Mouse (Mus musculus) CH12.LX (cell line): Measurements from ENCODE around the gene Psmb1. TPM values are rescaled to one million over a fixed set of nuclear protein-coding genes. Genes with fewer than 3 reads are reported as not detected.

Source experiments
- polyA plus RNA-seq: library from polyadenylated mRNA; unstranded; fragments of >175 nt; gene quantifications from 2 replicates; pipeline ENCODE4 v1.2.1, GENCODE M21; 2012; ENCODE audit warnings: low read depth; ENCODE audit not compliant: insufficient read length
- total RNA-seq, 2 experiments: library from RNA; depleted of rRNA; stranded (reverse); fragments of 300-350 nt in 1 of 2; fragments of >200 nt in 1 of 2; gene quantifications; 2 replicates each; pipeline ENCODE4 v1.2.3; 2012 to 2014

Gene Psmb1
- total and polyA plus RNA-seq, 3 experiments: 186 to 416 (median 212) TPM

Other genes with a start within 250 kb of the Psmb1 start
- 0.25 TPM in 1 of 2 replicates, not detected in the other for gene Dll1, start 122.9 kb downstream of the Psmb1 start, total RNA-seq (2012; rRNA removed)
- gene Dll1, start 122.9 kb downstream of the Psmb1 start, total RNA-seq (2014; rRNA removed): 0.52 and 0.68 TPM in 2 replicates
- 0.14 and 0.29 TPM in 2 replicates for gene Dll1, start 122.9 kb downstream of the Psmb1 start, polyA plus RNA-seq
- 17.8 and 19.5 TPM in 2 replicates for gene Fam120b, start 103.5 kb downstream of the Psmb1 start, total RNA-seq (2012; rRNA removed)
- gene Fam120b, start 103.5 kb downstream of the Psmb1 start, total RNA-seq (2014; rRNA removed): 17.2 and 18.7 TPM in 2 replicates
- 14.9 and 18.1 TPM in 2 replicates for gene Fam120b, start 103.5 kb downstream of the Psmb1 start, polyA plus RNA-seq
- 26.5 and 31.4 TPM in 2 replicates for gene Tbp, start 137 bp upstream of the Psmb1 start, total RNA-seq (2012; rRNA removed)
- 71.4 and 71.7 TPM in 2 replicates for gene Tbp, start 137 bp upstream of the Psmb1 start, total RNA-seq (2014; rRNA removed)
- 43.0 and 52.8 TPM in 2 replicates for gene Tbp, start 137 bp upstream of the Psmb1 start, polyA plus RNA-seq
- 78.2 and 87.5 TPM in 2 replicates for gene Pdcd2, start 27.6 kb upstream of the Psmb1 start, total RNA-seq (2012; rRNA removed)
- 106 and 115 TPM in 2 replicates for gene Pdcd2, start 27.6 kb upstream of the Psmb1 start, total RNA-seq (2014; rRNA removed)
- gene Pdcd2, start 27.6 kb upstream of the Psmb1 start, polyA plus RNA-seq: 82.7 and 98.6 TPM in 2 replicates
- 3.5 and 4.4 TPM in 2 replicates for gene Prdm9, start 64.6 kb upstream of the Psmb1 start, total RNA-seq (2012; rRNA removed)
- 5.0 and 5.3 TPM in 2 replicates for gene Prdm9, start 64.6 kb upstream of the Psmb1 start, total RNA-seq (2014; rRNA removed)
- 6.6 and 7.6 TPM in 2 replicates for gene Prdm9, start 64.6 kb upstream of the Psmb1 start, polyA plus RNA-seq
- gene Chd1, start 205.2 kb upstream of the Psmb1 start, total RNA-seq (2012; rRNA removed): 32.0 and 32.1 TPM in 2 replicates
- gene Chd1, start 205.2 kb upstream of the Psmb1 start, total RNA-seq (2014; rRNA removed): 29.6 and 32.4 TPM in 2 replicates
- gene Chd1, start 205.2 kb upstream of the Psmb1 start, polyA plus RNA-seq: 45.0 and 61.3 TPM in 2 replicates